ENCODE assay signal across 30 mouse cellular contexts in genomic region chr5:140623791-140624190, GRCm38 (mm10). TPM values are rescaled to one million over a fixed set of nuclear protein-coding genes. Genes with fewer than 3 reads are reported as not detected.
"Had no signal": no experiment of that assay in that cellular context is flagged by ENCODE, and none has a peak within 500 bp of the region (broad histone marks: within the 10 kb centered on the region; RNA-seq: fewer than 3 reads in every experiment).

No protein-coding gene starts in this region.

- H3K4me3 ChIP-seq: heart, adult 2 months; heart, embryonic 13.5 days; heart, embryonic 15.5 days; hindbrain, embryonic 10.5 days; hindbrain, embryonic 12.5 days; layer of hippocampus, adult 2 months; left cerebral cortex, adult 2 months; limb, embryonic 10.5 days; limb, embryonic 12.5 days; liver, embryonic 13.5 days had no signal

- H3K27me3 ChIP-seq: heart, embryonic 13.5 days; heart, embryonic 15.5 days; hindbrain, embryonic 12.5 days; limb, embryonic 12.5 days; liver, embryonic 13.5 days had no signal

- ATAC-seq: forebrain, postnatal 0 days; hindbrain, embryonic 16.5 days had no signal

- DNase-seq: forebrain, postnatal 0 days; gastrocnemius, postnatal 14 days; heart, adult 2 months; heart, postnatal 14 days; heart, postnatal 4 days; kidney, adult 18-20 months; kidney, adult 8-10 months; kidney, postnatal 4 days; liver; liver, embryonic 13.5 days had no signal

- H3K9me3 ChIP-seq: heart, embryonic 15.5 days; limb, embryonic 10.5 days; liver, embryonic 13.5 days had no signal

RNA-seq across cellular contexts. Expression of gene Grifin, which starts 58.9 kb away (rescaled TPM):
- total RNA-seq: forebrain, postnatal 0 days; gastrocnemius, adult 18-20 months; gastrocnemius, adult 8-10 months; gastrocnemius, postnatal 14 days; gastrocnemius, postnatal 4 days; granulocyte monocyte progenitor cell, adult 5-6 weeks; heart, adult 2 months; heart, postnatal 14 days; heart, postnatal 4 days; layer of hippocampus, adult 2 months; layer of hippocampus, postnatal 10 days; layer of hippocampus, postnatal 25 days; left cerebral cortex, adult 2 months; left cerebral cortex, postnatal 14 days had no signal
- polyA plus RNA-seq: heart, adult 2 months; heart, embryonic 13.5 days; heart, embryonic 15.5 days; heart, postnatal 0 days; hindbrain, embryonic 10.5 days; hindbrain, embryonic 12.5 days; hindbrain, embryonic 14.5 days; intestine, embryonic 14.5 days; kidney, embryonic 14.5 days; limb, embryonic 10.5 days had no signal
